Mouse (Mus musculus) C3H10T1/2 (cell line): ENCODE measurements around the gene Cmtm2b. TPM values are rescaled to one million over a fixed set of nuclear protein-coding genes. Genes with fewer than 3 reads are reported as not detected.

ENCODE experiments used
- polyA plus RNA-seq, 2 experiments: library from polyadenylated mRNA; unstranded; fragments of >200 nt; fragmentation: generic; extraction: Trizol; gene quantifications; one replicate each; pipeline ENCODE4 v1.2.1; 2012; ENCODE audit warnings: missing spikeins in 2 of 2

Gene Cmtm2b
- not detected for polyA plus RNA-seq

GRCm38 (mm10) chr8:104321930-104322329, at the start of gene Cmtm2b:
Gene Cmtm2b, plus strand, starts transcription at chr8:104322230.

GRCm38 (mm10) chr8:104293081-104293480, 28.9 kb upstream of the Cmtm2b start, which contains the start of gene Cmtm2a:
Gene Cmtm2a, minus strand, starts transcription at chr8:104293181.

GRCm38 (mm10) chr8:104309441-104310155, 12.4 kb upstream of the Cmtm2b start, which contains the start of the genes Gm45711 and Cmtm1:
Gene Gm45711, minus strand, starts transcription at chr8:104310081.
Gene Cmtm1, minus strand, starts transcription at chr8:104310145.

GRCm38 (mm10) chr8:104321267-104321666, 763 bp upstream of the Cmtm2b start, which contains the start of gene Gm11020:
Gene Gm11020, plus strand, starts transcription at chr8:104321567.

GRCm38 (mm10) chr8:104339229-104339982, 17.4 kb downstream of the Cmtm2b start, which contains the start of gene Cmtm3:
Gene Cmtm3, plus strand, starts transcription at chr8:104339410.

Other genes with a start within 250 kb of the Cmtm2b start
- under 1 TPM; 0.01 to 0.06 TPM for gene Cdh5, start 220.6 kb upstream of the Cmtm2b start, polyA plus RNA-seq
- under 1 TPM; 0.12 to 0.20 TPM for gene Bean1, start 151.8 kb upstream of the Cmtm2b start, polyA plus RNA-seq
- gene Tk2, start 73.7 kb upstream of the Cmtm2b start, polyA plus RNA-seq, result 10 to 100 TPM in 1 of 2 experiments, 1 to 10 TPM in 1; 6.6 to 16.1 TPM
- gene Cklf, start 71.4 kb upstream of the Cmtm2b start, polyA plus RNA-seq, result 10 to 100 TPM in 1 of 2 experiments, 1 to 10 TPM in 1; 4.1 to 12.2 TPM
- not detected for gene Cmtm2a, start 29.0 kb upstream of the Cmtm2b start, polyA plus RNA-seq
- gene Gm45711, start 12.1 kb upstream of the Cmtm2b start, polyA plus RNA-seq, result not detected
- not detected for gene Cmtm1, start 12.1 kb upstream of the Cmtm2b start, polyA plus RNA-seq
- not detected for gene Gm11020, start 663 bp upstream of the Cmtm2b start, polyA plus RNA-seq
- gene Cmtm3, start 17.2 kb downstream of the Cmtm2b start, polyA plus RNA-seq, result 100 to 1,000 TPM in 1 of 2 experiments, 10 to 100 TPM in 1; 31.0 to 123 TPM
- 1 to 10 TPM; 4.0 to 7.7 TPM for gene Cmtm4, start 73.6 kb downstream of the Cmtm2b start, polyA plus RNA-seq
- gene Dync1li2, start 120.8 kb downstream of the Cmtm2b start, polyA plus RNA-seq, result 10 to 100 TPM in 1 of 2 experiments, 1 to 10 TPM in 1; 2.8 to 28.7 TPM
- gene Terb1, start 187.7 kb downstream of the Cmtm2b start, polyA plus RNA-seq, result not detected
- 1 to 10 TPM; 1.5 to 9.5 TPM for gene Nae1, start 212.4 kb downstream of the Cmtm2b start, polyA plus RNA-seq
- gene Car7, start 212.5 kb downstream of the Cmtm2b start, polyA plus RNA-seq, result under 1 TPM; 0.09 to 0.51 TPM